Mouse (Mus musculus) MEL (cell line): ENCODE results near the gene Rsrp1. TPM values are rescaled to one million over a fixed set of nuclear protein-coding genes. Genes with fewer than 3 reads are reported as not detected.
A peak's percentile ranks its signal among the peaks of the same experiment; 100 is the strongest.

Experiments
- DNase-seq: peaks from one replicate; pipeline ENCODE4 v3.0.0; 2011; ENCODE audit warnings: low read depth, low spot score
- H3K27ac ChIP-seq: 2 replicates; pipeline ENCODE4 v1.5.1; 2012; ENCODE audit warnings: low read depth, mild to moderate bottlenecking, control low read depth, low read length, moderate library complexity; ENCODE audit not compliant: control insufficient read depth
- H3K27me3 ChIP-seq, 2 experiments: fragments of 150-350 bp in 1 of 2; sonication (generic) in 1 of 2; 2 replicates each; pipeline ENCODE4 v1.6.1; 2012; ENCODE audit warnings: low read length in 2 of 2, mild to moderate bottlenecking in 2 of 2, improper control_type of control experiment in 1 of 2, moderate library complexity in 1 of 2; ENCODE audit not compliant: insufficient read depth in 2 of 2, control insufficient read depth in 1 of 2
- H3K36me3 ChIP-seq, 2 experiments: 2 replicates each; pipeline ENCODE4 v1.6.1; 2012 to 2014; ENCODE audit warnings: low read length in 2 of 2, improper control_type of control experiment in 1 of 2, inconsistent platforms in 1 of 2, mild to moderate bottlenecking in 1 of 2; ENCODE audit not compliant: insufficient read depth in 2 of 2, control insufficient read depth in 1 of 2
- H3K4me1 ChIP-seq, 2 experiments: fragments of 150-350 bp in 1 of 2; sonication (generic) in 1 of 2; 2 replicates each; pipeline ENCODE4 v1.6.1; 2012; ENCODE audit warnings: low read length in 2 of 2, improper control_type of control experiment in 1 of 2, mild to moderate bottlenecking in 1 of 2; ENCODE audit not compliant: insufficient read depth in 2 of 2, control insufficient read depth in 1 of 2
- H3K4me3 ChIP-seq, 2 experiments: fragments of 150-350 bp in 1 of 2; sonication (generic) in 1 of 2; 2 replicates each; pipeline ENCODE4 v1.5.1; 2012; ENCODE audit warnings: low read depth in 2 of 2, low read length in 2 of 2, mild to moderate bottlenecking in 2 of 2, moderate library complexity in 2 of 2, control low read depth in 1 of 2, improper control_type of control experiment in 1 of 2; ENCODE audit not compliant: control insufficient read depth in 1 of 2, insufficient read depth in 1 of 2
- H3K79me2 ChIP-seq: 2 replicates; pipeline ENCODE4 v1.6.1; 2012; ENCODE audit warnings: mild to moderate bottlenecking, low read length, moderate library complexity; ENCODE audit not compliant: control insufficient read depth, poor library complexity, insufficient read depth
- H3K9ac ChIP-seq: 2 replicates; pipeline ENCODE4 v1.6.1; 2012; ENCODE audit warnings: low read depth, mild to moderate bottlenecking, control low read depth, low read length, moderate library complexity; ENCODE audit not compliant: control insufficient read depth, poor library complexity, severe bottlenecking
- H3K9me3 ChIP-seq: fragments of 150-350 bp; sonication (generic); replicated peaks from 2 replicates; pipeline ENCODE4 v1.6.1; 2012; ENCODE audit warnings: mild to moderate bottlenecking, low read length, improper control_type of control experiment, moderate library complexity; ENCODE audit not compliant: insufficient read depth
- BHLHE40 ChIP-seq: IDR thresholded peaks from 2 replicates; pipeline ENCODE4 v1.6.1; 2012; ENCODE audit warnings: low read depth, mild to moderate bottlenecking, inconsistent platforms, low read length, improper control_type of control experiment, borderline replicate concordance
- CHD1 ChIP-seq: IDR thresholded peaks from 2 replicates; pipeline ENCODE4 v1.6.1; 2012; ENCODE audit warnings: low read depth, mild to moderate bottlenecking, inconsistent platforms, low read length, improper control_type of control experiment
- CHD2 ChIP-seq: IDR thresholded peaks from 2 replicates; pipeline ENCODE4 v1.6.1; 2011; ENCODE audit warnings: low read length, improper control_type of control experiment
- CTCF ChIP-seq, 3 experiments: IDR thresholded peaks in 2 of 3; conservative IDR thresholded peaks in 1 of 3; 2 replicates each; pipeline ENCODE4 v1.5.1; 2011 to 2012; ENCODE audit warnings: low read length in 3 of 3, low read depth in 2 of 3, mild to moderate bottlenecking in 2 of 3, improper control_type of control experiment in 1 of 3, inconsistent platforms in 1 of 3, mixed read lengths in 1 of 3, moderate library complexity in 1 of 3; ENCODE audit not compliant: control insufficient read depth in 1 of 3, insufficient read depth in 1 of 3, poor library complexity in 1 of 3, severe bottlenecking in 1 of 3
- E2F4 ChIP-seq: IDR thresholded peaks from 2 replicates; pipeline ENCODE4 v1.6.1; 2011; ENCODE audit warnings: low read depth, low read length, improper control_type of control experiment, borderline replicate concordance
- ELF1 ChIP-seq: IDR thresholded peaks from 2 replicates; pipeline ENCODE4 v1.6.1; 2014; ENCODE audit warnings: low read depth, mild to moderate bottlenecking, inconsistent platforms, low read length, improper control_type of control experiment, moderate library complexity
- EP300 ChIP-seq, 2 experiments: IDR thresholded peaks; 2 replicates each; pipeline ENCODE4 v1.6.1; 2011; ENCODE audit warnings: improper control_type of control experiment in 2 of 2, low read length in 2 of 2, low read depth in 1 of 2, mild to moderate bottlenecking in 1 of 2
- ETS1 ChIP-seq: IDR thresholded peaks from 2 replicates; pipeline ENCODE4 v1.6.1; 2012; ENCODE audit warnings: low read depth, mild to moderate bottlenecking, inconsistent platforms, low read length, improper control_type of control experiment, moderate library complexity
- GATA1 ChIP-seq: IDR thresholded peaks from 2 replicates; pipeline ENCODE4 v1.6.1; 2011; ENCODE audit warnings: low read depth, low read length, improper control_type of control experiment
- HCFC1 ChIP-seq: IDR thresholded peaks from 2 replicates; pipeline ENCODE4 v1.6.1; 2012; ENCODE audit warnings: low read depth, mild to moderate bottlenecking, inconsistent platforms, low read length, improper control_type of control experiment, moderate library complexity
- JUND ChIP-seq: IDR thresholded peaks from 2 replicates; pipeline ENCODE4 v1.6.1; 2011; ENCODE audit warnings: low read depth, mild to moderate bottlenecking, improper control_type of control experiment, low read length
- KAT2A ChIP-seq: conservative IDR thresholded peaks from 2 replicates; pipeline ENCODE4 v1.6.1; 2012; ENCODE audit warnings: low read depth, low read length, improper control_type of control experiment, inconsistent platforms
- MAFK ChIP-seq: IDR thresholded peaks from 2 replicates; pipeline ENCODE4 v1.6.1; 2011; ENCODE audit warnings: low read depth, mild to moderate bottlenecking, low read length, improper control_type of control experiment, borderline replicate concordance
- MAX ChIP-seq: IDR thresholded peaks from 2 replicates; pipeline ENCODE4 v1.6.1; 2011; ENCODE audit warnings: low read length, improper control_type of control experiment
- MAZ ChIP-seq: IDR thresholded peaks from 2 replicates; pipeline ENCODE4 v1.6.1; 2012; ENCODE audit warnings: low read depth, mild to moderate bottlenecking, inconsistent platforms, low read length, improper control_type of control experiment
- MEF2A ChIP-seq: IDR thresholded peaks from 2 replicates; pipeline ENCODE4 v1.6.1; 2014; ENCODE audit warnings: low read depth, mild to moderate bottlenecking, inconsistent platforms, low read length, improper control_type of control experiment; ENCODE audit not compliant: poor library complexity, insufficient replicate concordance, severe bottlenecking; ENCODE audit errors: extremely low read depth
- MXI1 ChIP-seq: IDR thresholded peaks from 2 replicates; pipeline ENCODE4 v1.6.1; 2011; ENCODE audit warnings: mild to moderate bottlenecking, low read depth, low read length, improper control_type of control experiment
- MYB ChIP-seq: IDR thresholded peaks from 2 replicates; pipeline ENCODE4 v1.6.1; 2011; ENCODE audit warnings: mild to moderate bottlenecking, low read depth, low read length, improper control_type of control experiment
- MYC ChIP-seq: IDR thresholded peaks from 2 replicates; pipeline ENCODE4 v1.6.1; 2011; ENCODE audit warnings: low read depth, mild to moderate bottlenecking, low read length, improper control_type of control experiment, moderate library complexity
- NELFE ChIP-seq: IDR thresholded peaks from 2 replicates; pipeline ENCODE4 v1.6.1; 2011; ENCODE audit warnings: low read depth, low read length, improper control_type of control experiment
- NRF1 ChIP-seq: IDR thresholded peaks from 2 replicates; pipeline ENCODE4 v1.6.1; 2014; ENCODE audit warnings: low read depth, mild to moderate bottlenecking, inconsistent platforms, low read length, improper control_type of control experiment, moderate library complexity; ENCODE audit not compliant: poor library complexity, insufficient read depth, severe bottlenecking
- POLR2A ChIP-seq, 2 experiments: IDR thresholded peaks; 2 replicates each; pipeline ENCODE4 v1.6.1; 2011 to 2012; ENCODE audit warnings: low read length in 2 of 2, mild to moderate bottlenecking in 2 of 2, control low read depth in 1 of 2, improper control_type of control experiment in 1 of 2, low read depth in 1 of 2, moderate library complexity in 1 of 2; ENCODE audit not compliant: control insufficient read depth in 1 of 2, insufficient read depth in 1 of 2, poor library complexity in 1 of 2
- POLR2AphosphoS2 ChIP-seq: IDR thresholded peaks from 2 replicates; pipeline ENCODE4 v1.6.1; 2011; ENCODE audit warnings: low read length, improper control_type of control experiment
- POLR2AphosphoS5 ChIP-seq: IDR thresholded peaks from 2 replicates; pipeline ENCODE4 v1.6.1; 2012; ENCODE audit warnings: low read depth, borderline replicate concordance, mild to moderate bottlenecking, inconsistent platforms, low read length, moderate library complexity, mixed read lengths
- RAD21 ChIP-seq: IDR thresholded peaks from 2 replicates; pipeline ENCODE4 v1.6.1; 2011; ENCODE audit warnings: mild to moderate bottlenecking, low read depth, low read length, improper control_type of control experiment
- RCOR1 ChIP-seq: IDR thresholded peaks from 2 replicates; pipeline ENCODE4 v1.6.1; 2012; ENCODE audit warnings: low read depth, mild to moderate bottlenecking, inconsistent platforms, low read length, improper control_type of control experiment
- SIN3A ChIP-seq: IDR thresholded peaks from 2 replicates; pipeline ENCODE4 v1.6.1; 2012; ENCODE audit warnings: low read length, improper control_type of control experiment, inconsistent platforms
- SMC3 ChIP-seq: IDR thresholded peaks from 2 replicates; pipeline ENCODE4 v1.6.1; 2011; ENCODE audit warnings: low read depth, low read length, improper control_type of control experiment
- TAL1 ChIP-seq: IDR thresholded peaks from 2 replicates; pipeline ENCODE4 v1.6.1; 2012; ENCODE audit warnings: mild to moderate bottlenecking, inconsistent platforms, low read length, moderate library complexity, mixed read lengths
- TBP ChIP-seq: IDR thresholded peaks from 2 replicates; pipeline ENCODE4 v1.8.0; 2011; ENCODE audit warnings: low read depth, low read length, improper control_type of control experiment
- TCF12 ChIP-seq: IDR thresholded peaks from 2 replicates; pipeline ENCODE4 v1.6.1; 2014; ENCODE audit warnings: low read depth, mild to moderate bottlenecking, inconsistent platforms, low read length, improper control_type of control experiment, moderate library complexity
- UBTF ChIP-seq: IDR thresholded peaks from 2 replicates; pipeline ENCODE4 v1.6.1; 2012; ENCODE audit warnings: low read depth, mild to moderate bottlenecking, inconsistent platforms, low read length, improper control_type of control experiment, moderate library complexity, borderline replicate concordance; ENCODE audit not compliant: insufficient read depth
- USF1 ChIP-seq: IDR thresholded peaks from 2 replicates; pipeline ENCODE4 v1.6.1; 2014; ENCODE audit warnings: low read depth, mild to moderate bottlenecking, inconsistent platforms, low read length, improper control_type of control experiment, moderate library complexity
- USF2 ChIP-seq, 2 experiments: IDR thresholded peaks; 2 replicates each; pipeline ENCODE4 v1.6.1; 2011 to 2012; ENCODE audit warnings: improper control_type of control experiment in 2 of 2, low read length in 2 of 2, borderline replicate concordance in 1 of 2, inconsistent platforms in 1 of 2, low read depth in 1 of 2, mild to moderate bottlenecking in 1 of 2; ENCODE audit not compliant: insufficient read depth in 1 of 2
- ZC3H11A ChIP-seq: IDR thresholded peaks from 2 replicates; pipeline ENCODE4 v1.6.1; 2012; ENCODE audit warnings: low read depth, mild to moderate bottlenecking, inconsistent platforms, low read length, improper control_type of control experiment
- ZKSCAN1 ChIP-seq: IDR thresholded peaks from 2 replicates; pipeline ENCODE4 v1.6.1; 2012; ENCODE audit warnings: low read depth, mild to moderate bottlenecking, inconsistent platforms, low read length, improper control_type of control experiment, moderate library complexity
- ZMIZ1 ChIP-seq: IDR thresholded peaks from 2 replicates; pipeline ENCODE4 v1.6.1; 2012; ENCODE audit warnings: low read depth, mild to moderate bottlenecking, inconsistent platforms, low read length, improper control_type of control experiment, moderate library complexity
- ZNF384 ChIP-seq: IDR thresholded peaks from 2 replicates; pipeline ENCODE4 v1.6.1; 2012; ENCODE audit warnings: low read depth, mild to moderate bottlenecking, inconsistent platforms, low read length, improper control_type of control experiment
- polyA plus RNA-seq, 2 experiments: library from polyadenylated mRNA; stranded (reverse) in 1 of 2; unstranded in 1 of 2; fragments of >175 nt in 1 of 2; fragments of >200 nt in 1 of 2; gene quantifications; 2 replicates each; pipeline versions ENCODE4 v1.2.1 to v1.2.4; 2012; ENCODE audit warnings: low replicate concordance in 2 of 2, low read depth in 1 of 2; ENCODE audit not compliant: insufficient read length in 2 of 2, insufficient read depth in 1 of 2, missing spikeins in 1 of 2
- total RNA-seq: library from RNA; depleted of rRNA; stranded (reverse); fragments of 300-350 nt; gene quantifications from 2 replicates; pipeline ENCODE4 v1.2.3, GENCODE M21; 2012

Rsrp1 gene
- total and polyA plus RNA-seq, 3 experiments: 59.5 to 110 TPM; not detected in 1

DNA sequence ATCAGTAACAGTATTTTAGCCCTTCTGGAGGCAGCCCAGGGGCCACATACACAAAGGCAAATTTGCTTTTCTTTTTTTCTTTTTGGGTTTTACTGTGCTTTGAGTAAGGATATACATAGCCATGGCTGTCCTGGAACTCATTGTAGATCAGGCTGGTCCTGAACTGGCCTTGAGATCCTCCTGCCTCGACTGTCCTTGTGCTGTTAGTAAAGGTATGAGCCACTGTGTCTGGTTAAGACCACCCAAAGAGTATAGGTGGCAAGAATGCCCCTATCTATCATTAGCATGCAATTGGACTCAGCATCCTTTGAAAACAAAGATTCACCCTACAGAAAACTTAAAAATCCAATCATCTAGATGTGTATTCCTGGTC, 5.1 kb downstream of the Rsrp1 start:
- peaks cover 38% of the 10 kb centered on the region for H3K79me2 ChIP-seq
- H3K4me1 ChIP-seq: peaks cover 3 to 6% of the 10 kb centered on the region in 2 experiments; a peak in 3 of 4 replicates
- no peak overlapping the region for H3K9ac ChIP-seq
- peak overlapping the region; percentile 8; the same call in 1 of the 2 replicates for H3K27ac ChIP-seq
- H3K4me3 ChIP-seq: no peak overlapping the region
- H3K9me3 ChIP-seq: no peaks in the 10 kb centered on the region
- H3K27me3 ChIP-seq: no peaks in the 10 kb centered on the region
- DNase-seq: no peak
- H3K36me3 ChIP-seq: peaks cover 34 to 36% of the 10 kb centered on the region in 2 experiments
- TF ChIP-seq NRF1: no peak
- TF ChIP-seq RCOR1: no peak
- TF ChIP-seq MYC: no peak
- no peak for TF ChIP-seq NELFE
- TF ChIP-seq CTCF (IDR thresholded peaks at IDR 0.05 in 2 of 3, conservative IDR thresholded peaks at IDR 0.05 in 1 of 3; ENCODE audit: control insufficient read depth in 1 of 3, insufficient read depth in 1 of 3, low read depth in 2 of 3, low read length in 3 of 3, poor library complexity in 1 of 3, severe bottlenecking in 1 of 3): no peak
- no peak for TF ChIP-seq MYB
- TF ChIP-seq UBTF: no peak
- no peak for TF ChIP-seq MAX
- no peak for TF ChIP-seq ELF1
- TF ChIP-seq USF1: no peak
- TF ChIP-seq TAL1: no peak
- no peak for TF ChIP-seq TCF12
- TF ChIP-seq GATA1: no peak
- TF ChIP-seq POLR2AphosphoS2: peak; percentile 47; the same call in 1 of the 2 replicates
- TF ChIP-seq POLR2A (IDR thresholded peaks at IDR 0.05; ENCODE audit: control insufficient read depth in 1 of 2, insufficient read depth in 1 of 2, low read depth in 1 of 2, low read length in 2 of 2, poor library complexity in 1 of 2): 0 out of 4 replicates have a peak, but pooled peaks of 1 of the 2 experiments have one; percentile 7
- TF ChIP-seq JUND: no peak
- TF ChIP-seq ZNF384: no peak
- no peak for TF ChIP-seq MAZ
- no peak for TF ChIP-seq USF2 (IDR thresholded peaks at IDR 0.05; ENCODE audit: borderline replicate concordance in 1 of 2, insufficient read depth in 1 of 2, low read depth in 1 of 2, low read length in 2 of 2)
- TF ChIP-seq EP300 (IDR thresholded peaks at IDR 0.05; ENCODE audit: low read depth in 1 of 2, low read length in 2 of 2): no peak
- no peak for TF ChIP-seq MXI1
- TF ChIP-seq ETS1: 0 out of 2 replicates have a peak, but pooled peaks have one; percentile 23
- no peak for TF ChIP-seq SMC3
- no peak for TF ChIP-seq ZC3H11A
- no peak for TF ChIP-seq MEF2A
- TF ChIP-seq ZKSCAN1: 0 out of 2 replicates have a peak, but pooled peaks have one; percentile 38
- no peak for TF ChIP-seq POLR2AphosphoS5
- no peak for TF ChIP-seq HCFC1
- TF ChIP-seq MAFK: 0 out of 2 replicates have a peak, but pooled peaks have one; percentile 5
- no peak for TF ChIP-seq KAT2A
- no peak for TF ChIP-seq RAD21
- no peak for TF ChIP-seq CHD2
- TF ChIP-seq SIN3A: 0 out of 2 replicates have a peak, but pooled peaks have one; percentile 21
- TF ChIP-seq E2F4: no peak
- TF ChIP-seq BHLHE40: no peak
- no peak for TF ChIP-seq CHD1
- TF ChIP-seq TBP: no peak
- no peak; the same call in 1 of the 2 replicates for TF ChIP-seq ZMIZ1
